Mouse (Mus musculus) heart, embryonic 11.5 days (tissue): Measurements from ENCODE around the gene Olfr630. TPM values are rescaled to one million over a fixed set of nuclear protein-coding genes. Genes with fewer than 3 reads are reported as not detected.
"Not testable (repeated sequence)": the region's sequence is repeated elsewhere in the genome, so short reads cannot be mapped to it uniquely, and the experiment has no call there.

ENCODE experiments used
- ATAC-seq: fragments of 200-750 bp; cut with Nextera tagmentation; replicated peaks from 2 replicates; pipeline ENCODE4 v1.8.0; 2017; ENCODE audit warnings: moderate library complexity; ENCODE audit not compliant: insufficient number of reproducible peaks, low FRiP score, low TSS enrichment
- H3K27ac ChIP-seq: fragments of 300-500 bp; sonication (generic); 2 replicates; pipeline ENCODE4 v1.5.1; 2014; ENCODE audit warnings: mild to moderate bottlenecking, low read depth, low read length
- H3K27me3 ChIP-seq: fragments of 300-500 bp; sonication (generic); 2 replicates; pipeline ENCODE4 v1.6.1; 2014; ENCODE audit warnings: mild to moderate bottlenecking, low read length, mixed read lengths; ENCODE audit not compliant: control insufficient read depth, insufficient read depth
- H3K36me3 ChIP-seq: fragments of 300-500 bp; sonication (generic); 2 replicates; pipeline ENCODE4 v1.6.1; 2014; ENCODE audit warnings: mild to moderate bottlenecking, low read length, moderate library complexity, mixed read lengths; ENCODE audit not compliant: control insufficient read depth, insufficient read depth
- H3K4me1 ChIP-seq: fragments of 300-500 bp; sonication (generic); 2 replicates; pipeline ENCODE4 v1.6.1; 2014; ENCODE audit warnings: low read length; ENCODE audit not compliant: control insufficient read depth, insufficient read depth
- H3K4me2 ChIP-seq: fragments of 300-500 bp; sonication (generic); 2 replicates; pipeline ENCODE4 v1.6.1; 2014; ENCODE audit warnings: mild to moderate bottlenecking, moderate library complexity
- H3K4me3 ChIP-seq: fragments of 300-500 bp; sonication (generic); 2 replicates; pipeline ENCODE4 v1.5.1; 2014; ENCODE audit warnings: low read depth, low read length
- H3K9ac ChIP-seq: fragments of 300-500 bp; sonication (generic); 2 replicates; pipeline ENCODE4 v1.6.1; 2014; ENCODE audit warnings: mild to moderate bottlenecking, low read depth, low read length, moderate library complexity
- H3K9me3 ChIP-seq: fragments of 300-500 bp; sonication (generic); replicated peaks from 2 replicates; pipeline ENCODE4 v1.6.1; 2016; ENCODE audit warnings: low read length; ENCODE audit not compliant: control insufficient read depth
- WGBS: fragments of 180-500 bp; shearing (Covaris S2); extraction: QIAGEN DNeasy Blood & Tissue Kit; methylation state at CpG from one replicate; pipeline ENCODE4 v1.1.7; 2014; ENCODE audit not compliant: insufficient replicate concordance; 5-methylcytosine and 5-hydroxymethylcytosine counted together
- polyA plus RNA-seq: library from polyadenylated mRNA; unstranded; fragments of >200 nt; fragmentation: Nextera tagmentation; extraction: Ambion mirVana; gene quantifications from 2 replicates; pipeline ENCODE4 v1.2.1, GENCODE M21; 2014

The Olfr630 gene
- polyA plus RNA-seq, result 0.07 TPM in 1 of 2 replicates, not detected in the other

DNA sequence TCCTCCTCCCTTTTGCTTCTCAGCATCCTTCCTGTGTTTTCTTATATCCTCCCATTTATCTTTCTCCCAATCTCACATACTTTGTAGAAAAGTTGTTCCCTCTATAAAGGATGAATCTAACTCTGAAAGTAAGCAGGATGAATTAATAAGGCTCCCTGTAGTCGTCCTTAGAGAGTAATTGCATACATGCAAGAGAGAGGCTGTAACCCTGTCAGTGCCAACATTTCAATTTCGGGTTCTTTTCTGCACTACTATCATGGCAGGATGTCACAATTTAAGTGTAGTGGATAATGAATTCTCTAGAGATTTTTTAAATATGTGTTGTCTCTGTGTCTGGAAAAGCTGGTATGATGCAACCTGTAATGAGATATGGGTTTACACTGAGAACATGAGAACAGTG lies at the start of gene Olfr630:
TSS of gene Olfr630 (minus strand) at position 101 of the 400 bp plus-strand sequence.
- H3K36me3 ChIP-seq, result no peaks in the 10 kb centered on the region
- no peak within 1 kb of the TSS for H3K4me2 ChIP-seq
- no peak within 1 kb of the TSS for H3K9ac ChIP-seq
- no peak for ATAC-seq
- no peak within 1 kb of the TSS for H3K4me3 ChIP-seq
- WGBS, result 34% methylated on average over 2 of the region's 2 CpGs
- H3K4me1 ChIP-seq, result no peaks in the 10 kb centered on the region
- H3K27ac ChIP-seq, result no peak within 1 kb of the TSS
- no peaks in the 10 kb centered on the region for H3K9me3 ChIP-seq
- H3K27me3 ChIP-seq, result no peaks in the 10 kb centered on the region

DNA sequence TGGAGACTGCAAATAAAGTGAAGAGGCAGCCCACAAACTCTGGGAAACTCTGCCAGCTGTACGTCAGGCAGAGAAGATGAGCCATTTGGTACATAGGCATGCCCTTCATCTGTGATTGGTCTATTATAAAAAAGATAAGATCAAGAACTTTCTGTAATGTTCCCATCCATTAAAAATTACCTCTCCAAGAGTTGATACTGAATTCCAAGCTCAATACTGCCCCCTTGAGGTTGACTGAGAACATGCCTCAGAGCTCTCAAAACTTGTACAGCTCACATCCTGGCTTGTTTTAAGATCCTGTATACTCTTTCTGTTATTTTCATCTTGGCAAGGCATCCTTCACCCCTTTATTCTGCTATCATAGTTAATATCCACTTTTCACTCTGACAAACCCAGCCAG lies 49.7 kb upstream of the Olfr630 start:
- no peak overlapping the region for H3K9ac ChIP-seq
- H3K27ac ChIP-seq, result no peak overlapping the region

DNA sequence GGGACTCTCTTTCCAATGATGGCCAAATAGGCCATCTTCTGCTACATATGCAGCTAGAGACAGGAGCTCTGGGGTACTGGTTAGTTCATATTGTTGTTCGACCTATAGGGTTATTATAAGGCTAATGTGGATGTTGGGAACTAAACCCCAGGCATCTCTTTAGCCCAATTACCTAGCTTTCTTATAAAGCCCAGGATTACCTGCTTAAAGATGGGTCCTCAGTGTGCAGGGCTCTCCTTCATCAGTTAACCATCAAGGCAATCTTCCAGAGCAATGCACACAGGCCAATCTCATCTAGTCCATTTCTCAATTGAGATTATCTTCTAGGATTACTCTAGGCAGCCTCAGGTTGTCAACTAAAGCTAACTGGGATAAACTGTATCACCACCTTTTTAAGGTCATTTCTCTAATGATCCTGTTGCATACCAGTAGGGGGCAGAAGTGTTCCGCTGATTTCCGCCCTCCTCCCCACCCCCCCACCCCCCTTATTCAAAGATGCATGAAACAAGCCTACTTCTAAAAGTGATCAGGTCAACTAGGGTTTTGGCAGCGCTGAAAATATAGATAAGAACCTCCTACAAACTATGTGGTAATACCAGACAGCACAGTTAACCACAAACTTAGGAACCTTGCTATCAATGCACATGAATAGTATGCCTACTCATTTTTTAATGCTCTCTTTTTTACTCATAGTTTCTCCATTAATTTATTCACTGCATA lies 35.7 kb upstream of the Olfr630 start:
- no peak; the same call in 1 of the 2 replicates for ATAC-seq
- Histone ChIP-seq H3K4me3 (no peak overlapping the region), H3K4me1 (no peaks in the 10 kb centered on the region), H3K4me2 (no peak overlapping the region), H3K27me3 (no peaks in the 10 kb centered on the region), H3K27ac (no peak overlapping the region), H3K9me3 (no peaks in the 10 kb centered on the region), H3K9ac (no peak overlapping the region), H3K36me3 (no peaks in the 10 kb centered on the region)
- WGBS, result 11% methylated on average over 4 of the region's 4 CpGs

More for the DNA sequence above, 49.7 kb upstream of the Olfr630 start:
- 70% methylated on average over 1 of the region's 1 CpGs for WGBS
- Histone ChIP-seq H3K9me3 (no peaks in the 10 kb centered on the region), H3K36me3 (no peaks in the 10 kb centered on the region), H3K4me3 (no peak overlapping the region), H3K4me1 (peaks cover 5% of the 10 kb centered on the region; the same call in 1 of the 2 replicates), H3K27me3 (no peaks in the 10 kb centered on the region), H3K4me2 (no peak overlapping the region)
- no peak for ATAC-seq

DNA sequence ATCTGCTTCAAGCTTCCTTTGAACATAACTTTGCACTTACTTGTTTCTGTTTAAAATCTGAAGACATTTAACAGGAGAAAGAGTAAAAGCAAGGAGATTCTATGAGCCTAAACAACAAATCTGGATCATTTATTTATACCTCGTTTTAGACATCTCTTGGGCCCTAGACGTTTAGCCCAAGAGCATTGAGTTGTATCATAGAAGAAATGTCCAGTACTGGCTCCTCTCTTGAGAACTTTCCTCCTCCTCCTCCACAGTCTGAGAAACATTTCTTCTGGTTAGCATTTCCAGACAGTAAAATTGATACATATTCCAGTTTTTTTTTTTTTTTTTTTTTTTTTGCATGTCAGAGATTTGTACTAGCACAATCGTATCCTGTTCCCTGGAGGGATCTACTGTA lies 34.6 kb upstream of the Olfr630 start, which contains the start of gene Olfr67:
TSS of gene Olfr67 (minus strand) at position 101 of the 400 bp plus-strand sequence.
- no peak within 1 kb of the TSS for H3K9ac ChIP-seq
- H3K27me3 ChIP-seq, result no peaks in the 10 kb centered on the region
- H3K4me2 ChIP-seq, result no peak within 1 kb of the TSS
- WGBS, result 83% methylated on average over 3 of the region's 3 CpGs
- no peak for ATAC-seq
- no peak within 1 kb of the TSS for H3K4me3 ChIP-seq
- no peak within 1 kb of the TSS for H3K27ac ChIP-seq
- H3K4me1 ChIP-seq, result no peaks in the 10 kb centered on the region
- H3K36me3 ChIP-seq, result no peaks in the 10 kb centered on the region
- H3K9me3 ChIP-seq, result no peaks in the 10 kb centered on the region

DNA sequence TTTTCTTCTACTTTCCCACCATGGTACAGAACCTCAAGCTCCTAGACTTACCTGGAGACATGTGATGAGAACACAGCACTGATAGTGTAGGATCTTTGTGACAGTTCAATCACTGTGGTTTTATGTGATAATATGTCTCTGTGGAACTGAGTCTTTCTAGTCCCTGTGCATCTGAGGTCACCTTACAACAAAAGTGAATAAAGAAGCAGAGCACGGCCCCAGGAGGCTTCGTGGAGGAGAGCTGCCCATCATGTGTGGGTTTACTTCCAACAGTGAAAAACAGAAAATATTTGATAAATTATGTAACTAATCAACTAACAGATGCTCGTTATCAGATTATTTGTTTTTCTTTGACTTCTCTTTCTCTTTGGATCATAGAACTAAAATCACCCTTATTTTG lies 22.5 kb upstream of the Olfr630 start, which contains the start of gene Olfr68:
TSS of gene Olfr68 (minus strand) at position 101 of the 400 bp plus-strand sequence.
- WGBS, result 72% methylated on average over 3 of the region's 3 CpGs
- H3K9ac ChIP-seq, result no peak within 1 kb of the TSS

DNA sequence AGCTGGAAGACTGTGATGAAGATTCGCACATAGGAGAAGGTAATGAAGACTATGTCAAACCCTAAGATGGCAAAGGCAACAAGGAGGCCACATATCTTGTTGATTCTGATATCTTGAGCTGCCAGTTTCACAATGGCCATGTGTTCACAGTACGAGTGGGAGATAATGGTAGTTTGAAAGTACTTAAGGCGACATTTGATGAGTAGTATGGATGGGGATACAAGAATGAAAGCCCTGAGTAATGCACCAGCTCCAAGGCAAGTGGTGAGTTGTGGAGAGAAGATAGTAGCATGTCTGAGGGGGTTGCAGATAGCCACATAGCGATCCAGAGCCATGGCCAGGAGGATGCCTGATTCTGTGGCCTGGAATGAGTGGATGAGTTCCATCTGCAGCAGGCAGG lies 20.5 kb upstream of the Olfr630 start:
- not testable (repeated sequence) for ATAC-seq, H3K9me3 ChIP-seq, H3K27me3 ChIP-seq, H3K4me2 ChIP-seq, H3K4me3 ChIP-seq, H3K36me3 ChIP-seq, H3K27ac ChIP-seq, H3K9ac ChIP-seq, H3K4me1 ChIP-seq
- 55% methylated on average over 4 of the region's 4 CpGs for WGBS

More for the DNA sequence above, 22.5 kb upstream of the Olfr630 start, which contains the start of gene Olfr68:
- ATAC-seq, result no peak
- no peaks in the 10 kb centered on the region for H3K9me3 ChIP-seq
- H3K36me3 ChIP-seq, result no peaks in the 10 kb centered on the region
- no peaks in the 10 kb centered on the region for H3K27me3 ChIP-seq
- H3K4me1 ChIP-seq, result no peaks in the 10 kb centered on the region
- H3K4me2 ChIP-seq, result no peak within 1 kb of the TSS
- no peak within 1 kb of the TSS for H3K4me3 ChIP-seq
- no peak within 1 kb of the TSS for H3K27ac ChIP-seq

DNA sequence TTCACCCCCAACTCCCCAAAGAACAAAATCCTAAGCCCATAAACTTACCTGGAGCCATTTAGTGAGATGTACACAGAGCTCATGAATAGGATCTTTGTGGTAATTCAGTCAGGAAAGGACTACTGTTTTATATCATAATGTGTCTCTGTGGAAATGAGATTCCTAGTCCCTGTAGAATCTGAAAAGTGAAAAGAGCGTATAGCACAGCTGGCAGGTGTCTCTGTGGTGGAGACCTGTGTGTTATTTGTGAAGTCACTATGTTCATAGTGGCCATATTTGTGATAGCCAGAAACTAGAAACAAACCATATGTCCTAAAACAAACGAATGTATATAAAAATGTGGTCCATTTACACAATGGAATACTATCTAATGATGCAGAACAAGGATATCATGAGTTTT lies 14.4 kb upstream of the Olfr630 start, which contains the start of gene Olfr69:
TSS of gene Olfr69 (minus strand) at position 101 of the 400 bp plus-strand sequence.
- no peaks in the 10 kb centered on the region for H3K27me3 ChIP-seq
- no peaks in the 10 kb centered on the region for H3K4me1 ChIP-seq
- ATAC-seq, result no peak
- H3K36me3 ChIP-seq, result no peaks in the 10 kb centered on the region
- H3K4me3 ChIP-seq, result no peak within 1 kb of the TSS
- 71% methylated on average over 2 of the region's 2 CpGs for WGBS
- no peak within 1 kb of the TSS for H3K9ac ChIP-seq
- H3K9me3 ChIP-seq, result no peaks in the 10 kb centered on the region
- H3K27ac ChIP-seq, result no peak within 1 kb of the TSS
- no peak within 1 kb of the TSS for H3K4me2 ChIP-seq

DNA sequence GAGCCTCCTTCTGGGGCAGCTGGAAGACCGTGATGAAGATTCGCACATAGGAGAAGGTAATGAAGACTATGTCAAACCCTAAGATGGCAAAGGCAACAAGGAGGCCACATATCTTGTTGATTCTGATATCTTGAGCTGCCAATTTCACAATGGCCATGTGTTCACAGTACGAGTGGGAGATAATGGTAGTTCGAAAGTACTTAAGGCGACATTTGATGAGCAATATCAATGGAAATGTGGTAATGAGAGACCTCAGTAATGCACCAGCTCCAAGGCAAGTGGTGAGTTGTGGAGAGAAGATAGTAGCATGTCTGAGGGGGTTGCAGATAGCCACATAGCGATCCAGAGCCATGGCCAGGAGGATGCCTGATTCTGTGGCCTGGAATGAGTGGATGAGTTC lies 10.6 kb upstream of the Olfr630 start:
- not testable (repeated sequence) for H3K27ac ChIP-seq, H3K9ac ChIP-seq, H3K36me3 ChIP-seq, H3K27me3 ChIP-seq, ATAC-seq, H3K4me1 ChIP-seq, H3K4me3 ChIP-seq, H3K4me2 ChIP-seq, H3K9me3 ChIP-seq
- 75% methylated on average over 6 of the region's 6 CpGs for WGBS

DNA sequence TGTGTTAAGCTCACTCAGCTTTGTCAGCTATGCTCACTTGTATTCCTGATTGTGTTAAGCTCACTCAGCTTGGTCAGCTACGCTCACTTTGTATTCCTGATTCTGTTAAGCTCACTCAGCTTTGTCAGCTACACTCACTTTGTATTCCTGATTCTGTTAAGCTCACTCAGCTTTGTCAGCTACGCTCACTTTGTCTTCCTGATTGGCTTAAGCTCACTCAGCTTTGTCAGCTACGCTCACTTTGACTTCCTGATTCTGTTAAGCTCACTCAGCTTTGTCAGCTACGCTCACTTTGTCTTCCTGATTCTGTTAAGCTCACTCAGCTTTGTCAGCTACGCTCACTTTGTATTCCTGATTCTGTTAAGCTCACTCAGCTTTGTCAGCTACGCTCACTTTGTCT lies 5.1 kb upstream of the Olfr630 start:
- WGBS, result 80% methylated on average over 6 of the region's 6 CpGs
- not testable (repeated sequence) for ATAC-seq, H3K9me3 ChIP-seq

More for the DNA sequence above, 5.1 kb upstream of the Olfr630 start:
- not testable (repeated sequence) for H3K4me1 ChIP-seq, H3K9ac ChIP-seq, H3K4me2 ChIP-seq, H3K4me3 ChIP-seq, H3K27ac ChIP-seq, H3K36me3 ChIP-seq, H3K27me3 ChIP-seq
